Mouse (Mus musculus): ENCODE measurements around the gene Sar1b.

GRCm38 (mm10) chr11:51824867-51825424, 61.5 kb downstream of the Sar1b start:
- TF ChIP-seq TCF12 (IDR thresholded peaks at IDR 0.05; ENCODE audit: low read depth, low read length) (no peak), MAX (IDR thresholded peaks at IDR 0.05; ENCODE audit: low read length) (no peak), MEF2A (IDR thresholded peaks at IDR 0.05; ENCODE audit: extremely low read depth, insufficient replicate concordance, low read depth, low read length, poor library complexity, severe bottlenecking) (no peak), E2F4 (IDR thresholded peaks at IDR 0.05; ENCODE audit: borderline replicate concordance, low read depth, low read length) (no peak), POLR2A (IDR thresholded peaks at IDR 0.05; ENCODE audit: control insufficient read depth in 1 of 2, insufficient read depth in 1 of 2, low read depth in 1 of 2, low read length in 2 of 2, poor library complexity in 1 of 2) (no peak)

Data from MEL (cell line).